ENCODE assay signal across 27 mouse cellular contexts in genomic region chr10:111055770-111056169, GRCm38 (mm10). TPM values are rescaled to one million over a fixed set of nuclear protein-coding genes. Genes with fewer than 3 reads are reported as not detected.
DNase-seq lines count a peak whose midpoint lies in the region; ATAC-seq and TF ChIP-seq lines count a peak whose summit lies in the region.
"Had no signal": no experiment of that assay in that cellular context is flagged by ENCODE, and none has a peak within 500 bp of the region (broad histone marks: within the 10 kb centered on the region; RNA-seq: fewer than 3 reads in every experiment).

No protein-coding gene starts in this region.

- ATAC-seq in forebrain, embryonic 15.5 days (replicated peaks) = 0 out of 2 replicates have a peak, but pooled peaks have one; percentile 16
- ATAC-seq in forebrain, embryonic 12.5 days (ENCODE audit: low FRiP score) = no peak
- 0 out of 2 replicates have a peak, but pooled peaks have one; percentile 15 for ATAC-seq in intestine, embryonic 14.5 days (replicated peaks; ENCODE audit: low FRiP score, low TSS enrichment, low read depth)
- ATAC-seq in intestine, postnatal 0 days = no peak
- ATAC-seq in hindbrain, postnatal 0 days = peak; percentile 40; the same call in 1 of the 2 replicates
- ATAC-seq: forebrain, embryonic 14.5 days had no signal

- H3K4me3 ChIP-seq in forebrain, embryonic 15.5 days = no peak overlapping the region
- H3K4me3 ChIP-seq in forebrain, embryonic 12.5 days (replicated peaks) = no peak overlapping the region
- no peak overlapping the region for H3K4me3 ChIP-seq in intestine, embryonic 14.5 days (ENCODE audit: low read depth, low read length)
- no peak overlapping the region for H3K4me3 ChIP-seq in intestine, postnatal 0 days (ENCODE audit: low read depth, low read length)
- no peak overlapping the region for H3K4me3 ChIP-seq in hindbrain, postnatal 0 days (ENCODE audit: low read length)
- H3K4me3 ChIP-seq: embryonic facial prominence, embryonic 13.5 days; erythroblast, embryonic 14.5 days; heart, embryonic 13.5 days; left cerebral cortex, adult 2 months; liver, embryonic 13.5 days; megakaryocyte, embryonic 14.5 days had no signal

- H3K4me1 ChIP-seq in forebrain, embryonic 15.5 days = no peaks in the 10 kb centered on the region
- peaks cover 12% of the 10 kb centered on the region for H3K4me1 ChIP-seq in forebrain, embryonic 12.5 days
- no peaks in the 10 kb centered on the region for H3K4me1 ChIP-seq in intestine, embryonic 14.5 days (replicated peaks; ENCODE audit: control insufficient read depth, insufficient read depth, low read length)
- no peaks in the 10 kb centered on the region for H3K4me1 ChIP-seq in intestine, postnatal 0 days (replicated peaks; ENCODE audit: control insufficient read depth, insufficient read depth, low read length)
- H3K4me1 ChIP-seq in hindbrain, postnatal 0 days (ENCODE audit: insufficient read depth, low read length) = no peaks in the 10 kb centered on the region
- H3K4me1 ChIP-seq: heart, embryonic 13.5 days; liver, embryonic 13.5 days had no signal

- no peaks in the 10 kb centered on the region for H3K27me3 ChIP-seq in forebrain, embryonic 15.5 days
- H3K27me3 ChIP-seq in forebrain, embryonic 12.5 days = no peaks in the 10 kb centered on the region
- no peaks in the 10 kb centered on the region for H3K27me3 ChIP-seq in intestine, embryonic 14.5 days (replicated peaks; ENCODE audit: control insufficient read depth, insufficient read depth, low read length)
- no peaks in the 10 kb centered on the region for H3K27me3 ChIP-seq in intestine, postnatal 0 days (replicated peaks; ENCODE audit: control insufficient read depth, insufficient read depth, low read length)
- H3K27me3 ChIP-seq in hindbrain, postnatal 0 days (ENCODE audit: insufficient read depth, low read length) = no peaks in the 10 kb centered on the region
- H3K27me3 ChIP-seq: embryonic facial prominence, embryonic 13.5 days; heart, embryonic 13.5 days; liver, embryonic 13.5 days had no signal

- no peak for TF ChIP-seq CTCF in intestine, postnatal 0 days (IDR thresholded peaks at IDR 0.05; ENCODE audit: low read depth)
- TF ChIP-seq CTCF in hindbrain, postnatal 0 days (IDR thresholded peaks at IDR 0.05; ENCODE audit: low read depth) = no peak

- WGBS in forebrain, embryonic 15.5 days = 58% methylated on average over 4 of the region's 4 CpGs
- 53% methylated on average over 4 of the region's 4 CpGs for WGBS in forebrain, embryonic 12.5 days
- WGBS in intestine, embryonic 14.5 days = 45% methylated on average over 4 of the region's 4 CpGs
- 47% methylated on average over 4 of the region's 4 CpGs for WGBS in intestine, postnatal 0 days
- 54% methylated on average over 4 of the region's 4 CpGs for WGBS in hindbrain, postnatal 0 days

- H3K9me3 ChIP-seq in forebrain, embryonic 15.5 days = no peaks in the 10 kb centered on the region
- H3K9me3 ChIP-seq in forebrain, embryonic 12.5 days = no peaks in the 10 kb centered on the region
- no peaks in the 10 kb centered on the region for H3K9me3 ChIP-seq in intestine, embryonic 14.5 days (ENCODE audit: control insufficient read depth, low read length)
- H3K9me3 ChIP-seq in intestine, postnatal 0 days (ENCODE audit: control insufficient read depth) = no peaks in the 10 kb centered on the region
- H3K9me3 ChIP-seq in hindbrain, postnatal 0 days (ENCODE audit: low read length) = no peaks in the 10 kb centered on the region
- H3K9me3 ChIP-seq: embryonic facial prominence, embryonic 13.5 days; heart, embryonic 13.5 days; liver, embryonic 13.5 days; megakaryocyte, embryonic 14.5 days had no signal

- no peaks in the 10 kb centered on the region for H3K36me3 ChIP-seq in forebrain, embryonic 15.5 days
- H3K36me3 ChIP-seq in forebrain, embryonic 12.5 days (replicated peaks) = no peaks in the 10 kb centered on the region
- H3K36me3 ChIP-seq in intestine, embryonic 14.5 days (ENCODE audit: control insufficient read depth, insufficient read depth, low read length) = no peaks in the 10 kb centered on the region
- H3K36me3 ChIP-seq in intestine, postnatal 0 days (ENCODE audit: control insufficient read depth, insufficient read depth) = no peaks in the 10 kb centered on the region
- H3K36me3 ChIP-seq in hindbrain, postnatal 0 days (ENCODE audit: insufficient read depth, low read length) = no peaks in the 10 kb centered on the region
- H3K36me3 ChIP-seq: embryonic facial prominence, embryonic 13.5 days; heart, embryonic 13.5 days; liver, embryonic 13.5 days had no signal

- DNase-seq in intestine, embryonic 14.5 days (ENCODE audit: low spot score) = no peak
- peak; percentile 7 for DNase-seq in ES-CJ7 (ENCODE audit: low read depth, low spot score)
- DNase-seq in hindbrain, postnatal 0 days (ENCODE audit: low spot score) = no peak
- no peak for DNase-seq in lung, postnatal 36 days
- DNase-seq: adrenal gland, adult 8-10 months; cerebellum, adult 18-20 months; cerebellum, postnatal 14 days; gastrocnemius, postnatal 14 days; heart, adult 18-20 months; heart, postnatal 14 days; kidney, adult 2 months; liver, embryonic 13.5 days; lung, adult 2 months; right cerebral cortex, postnatal 14 days; thymus, adult 2 months; thymus, postnatal 4 days had no signal

- no peak overlapping the region for H3K4me2 ChIP-seq in forebrain, embryonic 15.5 days (replicated peaks)
- H3K4me2 ChIP-seq in forebrain, embryonic 12.5 days = no peak overlapping the region
- no peak overlapping the region for H3K4me2 ChIP-seq in intestine, embryonic 14.5 days (ENCODE audit: low read length)
- no peak overlapping the region for H3K4me2 ChIP-seq in intestine, postnatal 0 days (replicated peaks; ENCODE audit: low read depth)
- H3K4me2 ChIP-seq in hindbrain, postnatal 0 days (ENCODE audit: low read depth, low read length) = no peak overlapping the region
- H3K4me2 ChIP-seq: embryonic facial prominence, embryonic 13.5 days; heart, embryonic 13.5 days; liver, embryonic 13.5 days had no signal

- no peak overlapping the region for H3K27ac ChIP-seq in forebrain, embryonic 15.5 days (replicated peaks)
- no peak overlapping the region for H3K27ac ChIP-seq in forebrain, embryonic 12.5 days
- H3K27ac ChIP-seq in intestine, embryonic 14.5 days (ENCODE audit: low read depth) = no peak overlapping the region
- no peak overlapping the region for H3K27ac ChIP-seq in intestine, postnatal 0 days (ENCODE audit: low read depth, low read length)
- H3K27ac ChIP-seq in hindbrain, postnatal 0 days = no peak overlapping the region
- H3K27ac ChIP-seq: embryonic facial prominence, embryonic 13.5 days; heart, embryonic 13.5 days; kidney, postnatal 0 days; left cerebral cortex, adult 2 months; liver, embryonic 13.5 days; stomach, postnatal 0 days had no signal

- H3K9ac ChIP-seq in forebrain, embryonic 15.5 days (replicated peaks) = no peak overlapping the region
- no peak overlapping the region for H3K9ac ChIP-seq in forebrain, embryonic 12.5 days
- H3K9ac ChIP-seq in intestine, embryonic 14.5 days (ENCODE audit: low read length) = no peak overlapping the region
- H3K9ac ChIP-seq in intestine, postnatal 0 days (ENCODE audit: low read depth, low read length) = no peak overlapping the region
- H3K9ac ChIP-seq in hindbrain, postnatal 0 days (replicated peaks; ENCODE audit: low read length) = no peak overlapping the region
- H3K9ac ChIP-seq: embryonic facial prominence, embryonic 13.5 days; heart, embryonic 13.5 days; liver, embryonic 13.5 days had no signal

RNA-seq across cellular contexts. Expression of gene Zdhhc17, which starts 45.8 kb away (rescaled TPM):
- 52.0 and 55.5 TPM in 2 replicates for polyA plus RNA-seq in forebrain, embryonic 15.5 days (2015; fragmentation: Nextera tagmentation; extraction: Ambion mirVana)
- 40.2 and 45.2 TPM in 2 replicates for polyA plus RNA-seq in forebrain, embryonic 12.5 days (2016; fragmentation: Nextera tagmentation; extraction: Ambion mirVana)
- polyA plus RNA-seq in intestine, embryonic 14.5 days (2014; fragmentation: Nextera tagmentation; extraction: Ambion mirVana) = 25.0 and 26.3 TPM in 2 replicates
- polyA plus RNA-seq in intestine, postnatal 0 days (2015; fragmentation: Nextera tagmentation; extraction: Ambion mirVana) = 5.4 and 5.9 TPM in 2 replicates
- 40.7 and 45.1 TPM in 2 replicates for total RNA-seq in hindbrain, postnatal 0 days (2014; rRNA removed)
- polyA plus RNA-seq in hindbrain, postnatal 0 days (2015; fragmentation: Nextera tagmentation; extraction: Ambion mirVana) = 41.0 and 44.8 TPM in 2 replicates
- polyA plus RNA-seq: erythroblast, embryonic 14.5 days had no signal

Comparison
In these comparisons a context has a peak if more than half of its experiments do, and no peak if none do; other contexts are left out.
1. ATAC-seq: peak in forebrain, embryonic 15.5 days (single experiment), intestine, embryonic 14.5 days (single experiment) and hindbrain, postnatal 0 days (single experiment); none in forebrain, embryonic 12.5 days (single experiment) and intestine, postnatal 0 days (single experiment).